Mouse (Mus musculus): ENCODE results near the gene Klhdc3. TPM values are rescaled to one million over a fixed set of nuclear protein-coding genes. Genes with fewer than 3 reads are reported as not detected.

The Klhdc3 gene
- polyA plus RNA-seq (2014; fragmentation: Nextera tagmentation; extraction: Ambion mirVana) = 147 and 164 TPM in 2 replicates

GRCm38 (mm10) chr17:46680760-46681373 is at the start of gene Klhdc3:
TSS of gene Klhdc3 (minus strand) at chr17:46680914.
- under 1% methylated on average over 49 of the region's 49 CpGs for WGBS
- DNase-seq (ENCODE audit: low spot score) = peak; percentile 99
- H3K36me3 ChIP-seq (ENCODE audit: control insufficient read depth, insufficient read depth, low read length) = peaks cover 58% of the 10 kb centered on the region

GRCm38 (mm10) chr17:46728904-46729318 is 48.2 kb upstream of the Klhdc3 start, which contains the start of gene Gnmt:
TSS of gene Gnmt (minus strand) at chr17:46729168.
- H3K9me3 ChIP-seq (replicated peaks; ENCODE audit: control insufficient read depth, low read length) = no peaks in the 10 kb centered on the region

More at GRCm38 (mm10) chr17:46680760-46681373, at the start of gene Klhdc3:
- Histone ChIP-seq H3K4me3 (ENCODE audit: low read depth, low read length) (peak within 1 kb of the TSS; percentile 80), H3K4me2 (ENCODE audit: low read length) (peak within 1 kb of the TSS; percentile 79), H3K9me3 (replicated peaks; ENCODE audit: control insufficient read depth, low read length) (no peaks in the 10 kb centered on the region), H3K27ac (ENCODE audit: low read depth, low read length) (peak within 1 kb of the TSS; percentile 80), H3K9ac (ENCODE audit: low read length) (peak within 1 kb of the TSS; percentile 76), H3K27me3 (replicated peaks; ENCODE audit: control insufficient read depth, insufficient read depth, low read length) (no peaks in the 10 kb centered on the region), H3K4me1 (ENCODE audit: control insufficient read depth, insufficient read depth, low read length) (peaks cover 18% of the 10 kb centered on the region)
- peak; percentile 98 for ATAC-seq

GRCm38 (mm10) chr17:46728496-46728895 is 47.8 kb upstream of the Klhdc3 start:
- no peak overlapping the region for H3K27ac ChIP-seq (ENCODE audit: low read depth, low read length)
- no peak overlapping the region for H3K4me3 ChIP-seq (ENCODE audit: low read depth, low read length)
- H3K4me1 ChIP-seq (ENCODE audit: control insufficient read depth, insufficient read depth, low read length) = no peaks in the 10 kb centered on the region
- H3K27me3 ChIP-seq (replicated peaks; ENCODE audit: control insufficient read depth, insufficient read depth, low read length) = peaks cover 6% of the 10 kb centered on the region; the same call in 1 of the 2 replicates
- H3K9ac ChIP-seq (ENCODE audit: low read length) = 0 out of 2 replicates have a peak overlapping the region, but pooled peaks have one; percentile 43
- WGBS = 55% methylated on average over 11 of the region's 11 CpGs
- DNase-seq (ENCODE audit: low spot score) = no peak
- peaks cover 7% of the 10 kb centered on the region for H3K36me3 ChIP-seq (ENCODE audit: control insufficient read depth, insufficient read depth, low read length)
- no peak for ATAC-seq
- no peak overlapping the region for H3K4me2 ChIP-seq (ENCODE audit: low read length)
- no peaks in the 10 kb centered on the region for H3K9me3 ChIP-seq (replicated peaks; ENCODE audit: control insufficient read depth, low read length)

More at GRCm38 (mm10) chr17:46728904-46729318, 48.2 kb upstream of the Klhdc3 start, which contains the start of gene Gnmt:
- 21% methylated on average over 24 of the region's 24 CpGs for WGBS
- ATAC-seq (no peak), DNase-seq (ENCODE audit: low spot score) (no peak)
- H3K27ac ChIP-seq (ENCODE audit: low read depth, low read length) = no peak within 1 kb of the TSS
- no peaks in the 10 kb centered on the region for H3K4me1 ChIP-seq (ENCODE audit: control insufficient read depth, insufficient read depth, low read length)
- H3K4me2 ChIP-seq (ENCODE audit: low read length) = no peak within 1 kb of the TSS
- H3K36me3 ChIP-seq (ENCODE audit: control insufficient read depth, insufficient read depth, low read length) = peaks cover 3% of the 10 kb centered on the region; the same call in 1 of the 2 replicates
- H3K9ac ChIP-seq (ENCODE audit: low read length) = peak within 1 kb of the TSS; percentile 43; the same call in 1 of the 2 replicates
- H3K4me3 ChIP-seq (ENCODE audit: low read depth, low read length) = no peak within 1 kb of the TSS
- H3K27me3 ChIP-seq (replicated peaks; ENCODE audit: control insufficient read depth, insufficient read depth, low read length) = peaks cover 6% of the 10 kb centered on the region; the same call in 1 of the 2 replicates

GRCm38 (mm10) chr17:46728021-46728420 is 47.3 kb upstream of the Klhdc3 start:
- H3K9ac ChIP-seq (ENCODE audit: low read length) = no peak overlapping the region

GRCm38 (mm10) chr17:46727271-46727670 is 46.6 kb upstream of the Klhdc3 start:
- DNase-seq (ENCODE audit: low spot score) = no peak
- 91% methylated on average over 11 of the region's 11 CpGs for WGBS
- no peak overlapping the region for H3K4me3 ChIP-seq (ENCODE audit: low read depth, low read length)
- no peaks in the 10 kb centered on the region for H3K4me1 ChIP-seq (ENCODE audit: control insufficient read depth, insufficient read depth, low read length)
- no peak overlapping the region for H3K27ac ChIP-seq (ENCODE audit: low read depth, low read length)
- no peak for ATAC-seq
- H3K9me3 ChIP-seq (replicated peaks; ENCODE audit: control insufficient read depth, low read length) = no peaks in the 10 kb centered on the region
- H3K36me3 ChIP-seq (ENCODE audit: control insufficient read depth, insufficient read depth, low read length) = peaks cover 13% of the 10 kb centered on the region
- H3K27me3 ChIP-seq (replicated peaks; ENCODE audit: control insufficient read depth, insufficient read depth, low read length) = peaks cover 6% of the 10 kb centered on the region; the same call in 1 of the 2 replicates
- no peak overlapping the region for H3K4me2 ChIP-seq (ENCODE audit: low read length)
- H3K9ac ChIP-seq (ENCODE audit: low read length) = no peak overlapping the region

More at GRCm38 (mm10) chr17:46728021-46728420, 47.3 kb upstream of the Klhdc3 start:
- peaks cover 10% of the 10 kb centered on the region for H3K36me3 ChIP-seq (ENCODE audit: control insufficient read depth, insufficient read depth, low read length)
- no peak overlapping the region for H3K4me3 ChIP-seq (ENCODE audit: low read depth, low read length)
- H3K4me1 ChIP-seq (ENCODE audit: control insufficient read depth, insufficient read depth, low read length) = no peaks in the 10 kb centered on the region
- H3K27ac ChIP-seq (ENCODE audit: low read depth, low read length) = no peak overlapping the region
- ATAC-seq = no peak
- H3K27me3 ChIP-seq (replicated peaks; ENCODE audit: control insufficient read depth, insufficient read depth, low read length) = peaks cover 6% of the 10 kb centered on the region; the same call in 1 of the 2 replicates
- H3K9me3 ChIP-seq (replicated peaks; ENCODE audit: control insufficient read depth, low read length) = no peaks in the 10 kb centered on the region
- no peak overlapping the region for H3K4me2 ChIP-seq (ENCODE audit: low read length)
- whole genome bisulfite sequencing = 38% methylated on average over 6 of the region's 6 CpGs
- no peak for DNase-seq (ENCODE audit: low spot score)

- ATAC-seq (no peak), DNase-seq (ENCODE audit: low spot score) (no peak)
- H3K36me3 ChIP-seq (ENCODE audit: control insufficient read depth, insufficient read depth, low read length) = peaks cover 22% of the 10 kb centered on the region
Measured at GRCm38 (mm10) chr17:46725731-46726645, 45.3 kb upstream of the Klhdc3 start.

GRCm38 (mm10) chr17:46725273-46725672 is 44.6 kb upstream of the Klhdc3 start:
- Histone ChIP-seq H3K9ac (ENCODE audit: low read length) (no peak overlapping the region), H3K27me3 (replicated peaks; ENCODE audit: control insufficient read depth, insufficient read depth, low read length) (peaks cover 6% of the 10 kb centered on the region; the same call in 1 of the 2 replicates), H3K4me1 (ENCODE audit: control insufficient read depth, insufficient read depth, low read length) (no peaks in the 10 kb centered on the region), H3K27ac (ENCODE audit: low read depth, low read length) (no peak overlapping the region), H3K4me2 (ENCODE audit: low read length) (no peak overlapping the region), H3K4me3 (ENCODE audit: low read depth, low read length) (no peak overlapping the region), H3K36me3 (ENCODE audit: control insufficient read depth, insufficient read depth, low read length) (peaks cover 22% of the 10 kb centered on the region), H3K9me3 (replicated peaks; ENCODE audit: control insufficient read depth, low read length) (no peaks in the 10 kb centered on the region)
- 0 out of 2 replicates have a peak, but pooled peaks have one; percentile 23 for ATAC-seq
- 53% methylated on average over 9 of the region's 9 CpGs for WGBS
- peak; percentile 58 for DNase-seq (ENCODE audit: low spot score)

More at GRCm38 (mm10) chr17:46725731-46726645, 45.3 kb upstream of the Klhdc3 start:
- Histone ChIP-seq H3K27me3 (replicated peaks; ENCODE audit: control insufficient read depth, insufficient read depth, low read length) (peaks cover 6% of the 10 kb centered on the region; the same call in 1 of the 2 replicates), H3K9ac (ENCODE audit: low read length) (no peak overlapping the region), H3K4me2 (ENCODE audit: low read length) (no peak overlapping the region), H3K27ac (ENCODE audit: low read depth, low read length) (no peak overlapping the region), H3K9me3 (replicated peaks; ENCODE audit: control insufficient read depth, low read length) (no peaks in the 10 kb centered on the region), H3K4me3 (ENCODE audit: low read depth, low read length) (no peak overlapping the region), H3K4me1 (ENCODE audit: control insufficient read depth, insufficient read depth, low read length) (no peaks in the 10 kb centered on the region)
- WGBS = 93% methylated on average over 26 of the region's 26 CpGs

GRCm38 (mm10) chr17:46724477-46725084 is 43.9 kb upstream of the Klhdc3 start:
- Histone ChIP-seq H3K9me3 (replicated peaks; ENCODE audit: control insufficient read depth, low read length) (no peaks in the 10 kb centered on the region), H3K27me3 (replicated peaks; ENCODE audit: control insufficient read depth, insufficient read depth, low read length) (peaks cover 6% of the 10 kb centered on the region; the same call in 1 of the 2 replicates), H3K27ac (ENCODE audit: low read depth, low read length) (no peak overlapping the region), H3K9ac (ENCODE audit: low read length) (no peak overlapping the region), H3K4me2 (ENCODE audit: low read length) (no peak overlapping the region), H3K36me3 (ENCODE audit: control insufficient read depth, insufficient read depth, low read length) (peaks cover 25% of the 10 kb centered on the region), H3K4me1 (ENCODE audit: control insufficient read depth, insufficient read depth, low read length) (no peaks in the 10 kb centered on the region), H3K4me3 (ENCODE audit: low read depth, low read length) (no peak overlapping the region)
- WGBS = 82% methylated on average over 20 of the region's 20 CpGs
- DNase-seq (ENCODE audit: low spot score) (no peak), ATAC-seq (no peak)
